Mouse (Mus musculus) layer of hippocampus, postnatal 36 days (tissue): ENCODE results near the gene Net1. TPM values are rescaled to one million over a fixed set of nuclear protein-coding genes. Genes with fewer than 3 reads are reported as not detected.

Source experiments
- microRNA-seq, 2 experiments: library from miRNA; unstranded; fragments of <30 nt; microRNA quantifications; one replicate each; pipeline ENCODE4 v1.2.0; 2021
- total RNA-seq, 2 experiments: library from RNA; stranded (reverse); gene quantifications; 2 replicates each; pipeline ENCODE4 v1.2.3; 2021

Net1 gene
- total RNA-seq, 2 experiments from 2014 or later, result 40.3 to 46.1 TPM

Small RNAs within 50 kb of the gene (microRNA-seq; reads per million reads assigned to microRNA genes)
- 0 reads per million in 2 experiments for gene Gm22460

Other genes with a start within 250 kb of the Net1 start
- not detected for gene Calml3, start 113.9 kb downstream of the Net1 start, total RNA-seq
- gene Calm4, start 80.5 kb downstream of the Net1 start, total RNA-seq, result not detected
- gene Calm5, start 64.0 kb downstream of the Net1 start, total RNA-seq, result not detected
- gene Tubal3, start 54 bp upstream of the Net1 start, total RNA-seq, result not detected
- not detected for gene Ucn3, start 27.1 kb upstream of the Net1 start, total RNA-seq
- 1 to 10 TPM; 1.2 TPM for gene Akr1c14, start 130.8 kb upstream of the Net1 start, total RNA-seq
- 1 to 10 TPM; 1.7 TPM for gene Akr1c18, start 232.4 kb upstream of the Net1 start, total RNA-seq